Mouse (Mus musculus): ENCODE data around the gene Thada. TPM values are rescaled to one million over a fixed set of nuclear protein-coding genes. Genes with fewer than 3 reads are reported as not detected.
"Not testable (repeated sequence)": the region's sequence is repeated elsewhere in the genome, so short reads cannot be mapped to it uniquely, and the experiment has no call there.

The Thada gene
- total RNA-seq, 2 experiments from 2014 or later = 13.0 to 14.4 TPM

DNA sequence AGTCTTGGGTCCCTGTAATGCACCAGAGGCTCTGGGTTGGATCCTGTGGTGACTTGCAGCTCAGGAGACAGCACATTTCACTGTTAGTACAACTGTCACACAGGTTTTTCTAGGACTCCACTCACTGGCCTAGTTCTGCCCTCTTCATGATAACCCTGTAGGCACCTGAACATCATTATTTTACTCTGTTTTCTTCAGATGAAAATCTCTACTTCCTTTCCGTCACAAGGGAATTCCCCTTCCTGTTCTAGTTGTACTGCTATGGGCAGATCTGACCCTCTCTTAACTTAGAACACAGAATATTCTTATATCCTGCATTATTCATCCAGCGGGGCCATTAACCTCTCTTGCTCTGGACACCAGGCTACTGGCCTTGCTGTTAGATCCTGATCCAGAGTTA is 234.6 kb downstream of the Thada start:
- no peak for DNase-seq (ENCODE audit: low spot score in 2 of 2)

- DNase-seq (ENCODE audit: low spot score in 2 of 2) = no peak
Observed at GRCm38 (mm10) chr17:84228223-84228622, 237.8 kb downstream of the Thada start.

DNA sequence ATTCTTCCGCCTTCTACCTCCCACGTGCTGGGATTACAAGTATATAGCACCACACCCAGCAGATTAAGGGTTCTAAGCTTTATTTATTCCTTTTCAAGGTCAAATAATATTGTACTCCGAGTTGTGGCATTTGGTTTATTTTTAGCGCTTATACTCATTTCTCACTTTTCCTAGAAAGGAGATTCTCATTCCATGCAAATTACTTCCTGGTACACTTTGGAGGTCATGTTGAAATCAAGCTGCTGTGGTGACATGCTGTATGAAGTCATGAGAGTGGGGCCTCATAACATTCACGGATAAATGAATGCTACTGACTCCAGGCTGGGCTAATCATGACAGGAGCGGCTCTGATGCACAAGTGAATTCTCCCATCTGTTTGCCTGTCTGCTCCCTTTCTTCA is 239.3 kb downstream of the Thada start:
- no peak for DNase-seq (ENCODE audit: low spot score in 2 of 2)

- no peak for DNase-seq (ENCODE audit: low spot score in 2 of 2)
Observed at GRCm38 (mm10) chr17:84226231-84226630, 239.8 kb downstream of the Thada start.

DNA sequence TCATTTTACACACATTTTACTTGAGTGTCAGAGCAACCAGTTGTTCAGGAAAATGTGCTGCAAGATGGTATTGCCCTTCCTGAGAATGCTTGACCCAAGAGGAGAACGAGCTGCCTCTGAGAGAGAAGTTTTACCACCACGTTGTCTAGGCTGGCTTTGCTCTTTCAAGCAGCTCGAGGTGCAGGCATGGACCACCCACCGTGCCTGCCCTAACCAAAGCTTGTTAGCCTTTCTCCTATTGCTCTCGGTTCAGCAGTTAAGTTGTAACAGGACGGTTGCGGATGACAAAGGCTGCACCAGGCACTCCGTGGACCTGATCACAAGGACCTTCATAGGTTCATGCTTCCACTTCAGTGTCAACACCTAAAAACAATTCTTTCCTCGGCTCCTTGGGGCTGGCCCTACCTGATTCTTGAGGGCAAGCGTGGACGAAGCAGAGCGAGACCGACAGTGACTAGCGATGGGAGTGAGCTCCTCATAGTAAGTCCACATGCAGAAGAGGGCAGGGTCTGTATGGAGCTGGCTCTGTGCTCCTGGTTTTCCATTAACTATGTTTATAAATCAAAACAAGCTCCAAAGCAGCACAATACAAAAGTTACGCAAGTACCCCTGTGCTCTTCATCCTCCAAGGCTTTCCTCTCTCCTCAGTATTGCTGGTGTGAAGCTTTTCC is 241.7 kb downstream of the Thada start:
- no peak for DNase-seq (ENCODE audit: low spot score in 2 of 2)

GRCm38 (mm10) chr17:84218841-84219240 is 247.2 kb downstream of the Thada start:
- not testable (repeated sequence) for DNase-seq (ENCODE audit: low spot score in 2 of 2)

- no peak for DNase-seq (ENCODE audit: low spot score in 2 of 2)
Observed at GRCm38 (mm10) chr17:84217696-84218095, 248.3 kb downstream of the Thada start.

GRCm38 (mm10) chr17:84215264-84215960 is 250.6 kb downstream of the Thada start:
- no peak for DNase-seq (ENCODE audit: low spot score in 2 of 2)

GRCm38 (mm10) chr17:84213464-84213863 is 252.5 kb downstream of the Thada start:
- DNase-seq (ENCODE audit: low spot score in 2 of 2) = no peak

GRCm38 (mm10) chr17:84207611-84208010 is 258.4 kb downstream of the Thada start:
- no peak for DNase-seq (ENCODE audit: low spot score in 2 of 2)

DNA sequence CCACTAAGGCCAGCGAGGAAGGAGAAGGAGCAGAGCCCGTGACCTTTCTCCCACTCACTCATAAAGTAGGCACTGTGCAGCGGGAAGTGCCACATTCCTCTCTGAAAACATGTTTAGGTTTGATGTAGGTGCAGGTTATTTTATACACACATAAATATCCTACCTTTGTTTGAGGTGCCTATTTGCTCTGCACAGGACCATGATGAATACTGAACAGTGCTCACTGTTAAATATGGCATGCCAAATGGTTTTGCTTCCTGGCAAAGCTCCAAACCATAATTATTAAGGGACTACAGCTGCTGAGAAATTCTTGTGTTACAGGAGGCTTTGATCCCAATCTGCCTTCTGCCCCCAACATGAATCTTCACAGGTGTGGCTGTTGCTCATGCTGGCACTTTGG is 259.8 kb downstream of the Thada start:
- DNase-seq (ENCODE audit: low spot score in 2 of 2) = no peak

DNA sequence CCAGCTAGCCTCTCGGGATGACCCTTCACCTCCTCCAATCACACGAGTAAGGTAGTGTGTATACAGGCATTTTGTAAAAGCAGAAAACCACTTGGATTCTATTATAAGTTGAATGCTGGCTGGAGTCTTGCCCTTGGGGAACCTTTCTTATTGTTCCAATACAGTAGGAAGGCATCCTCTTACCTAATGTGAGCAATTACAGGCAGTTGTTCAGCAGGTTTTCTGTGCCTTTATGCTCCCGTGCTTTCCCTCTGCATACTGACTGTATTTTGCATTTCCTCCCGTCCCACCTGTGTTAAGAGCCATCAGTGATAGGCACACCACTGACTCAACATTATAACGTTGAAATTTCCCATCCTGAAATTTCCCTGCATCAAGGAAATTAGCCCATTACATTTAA is 261.0 kb downstream of the Thada start:
- no peak for DNase-seq (ENCODE audit: low spot score in 2 of 2)

- no peak for DNase-seq (ENCODE audit: low spot score in 2 of 2)
Observed at GRCm38 (mm10) chr17:84203340-84203739, 262.7 kb downstream of the Thada start.

- no peak for DNase-seq (ENCODE audit: low spot score in 2 of 2)
Observed at GRCm38 (mm10) chr17:84201183-84201582, 264.8 kb downstream of the Thada start.

GRCm38 (mm10) chr17:84197912-84198344 is 268.1 kb downstream of the Thada start:
- DNase-seq (ENCODE audit: low spot score in 2 of 2) = no peak

DNA sequence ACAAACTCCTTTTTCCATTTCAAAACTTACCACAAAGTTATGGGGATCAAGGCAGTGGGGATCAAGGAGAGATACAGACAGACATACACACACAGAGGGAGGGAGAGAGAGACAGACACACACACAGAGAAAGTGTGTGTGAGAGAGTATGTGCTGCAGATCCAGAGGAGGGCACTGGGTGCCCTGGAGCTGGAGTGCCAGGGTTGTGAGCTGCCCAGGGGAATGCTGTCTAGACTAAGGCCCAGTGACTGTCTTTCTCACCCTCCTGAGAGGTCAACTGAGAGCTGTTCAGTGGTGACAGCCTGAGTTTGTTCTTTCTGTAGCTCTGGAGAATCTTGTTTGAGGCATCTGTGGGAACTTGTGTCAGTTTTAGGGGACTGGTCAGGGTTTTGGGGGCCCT is 269.7 kb downstream of the Thada start:
- DNase-seq (ENCODE audit: low spot score in 2 of 2) = no peak

- DNase-seq (ENCODE audit: low spot score in 2 of 2) = no peak
Observed at GRCm38 (mm10) chr17:84195835-84196234, 270.2 kb downstream of the Thada start.

DNA sequence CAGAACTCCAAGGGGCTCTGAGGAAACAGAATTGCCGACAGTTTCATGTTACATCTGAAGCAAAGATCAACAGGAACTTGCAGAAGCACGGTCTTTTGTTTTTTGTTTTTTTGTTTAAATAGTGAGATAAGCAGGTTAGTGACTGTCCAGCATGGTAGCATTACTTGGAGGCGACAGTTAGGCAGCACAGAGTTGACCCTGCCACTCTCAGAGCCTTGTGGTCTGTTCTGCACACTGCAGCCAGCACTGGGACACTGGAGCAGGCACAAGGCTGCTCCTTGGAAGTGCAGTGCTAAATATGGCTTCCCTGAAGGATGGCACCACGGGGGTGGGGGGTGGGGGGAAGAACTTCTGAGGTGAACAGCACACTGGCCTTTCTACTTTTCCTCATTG is 271.0 kb downstream of the Thada start:
- DNase-seq (ENCODE audit: low spot score in 2 of 2) = no peak

GRCm38 (mm10) chr17:84194282-84195002 is 271.6 kb downstream of the Thada start:
- no peak for DNase-seq (ENCODE audit: low spot score in 2 of 2)

DNA sequence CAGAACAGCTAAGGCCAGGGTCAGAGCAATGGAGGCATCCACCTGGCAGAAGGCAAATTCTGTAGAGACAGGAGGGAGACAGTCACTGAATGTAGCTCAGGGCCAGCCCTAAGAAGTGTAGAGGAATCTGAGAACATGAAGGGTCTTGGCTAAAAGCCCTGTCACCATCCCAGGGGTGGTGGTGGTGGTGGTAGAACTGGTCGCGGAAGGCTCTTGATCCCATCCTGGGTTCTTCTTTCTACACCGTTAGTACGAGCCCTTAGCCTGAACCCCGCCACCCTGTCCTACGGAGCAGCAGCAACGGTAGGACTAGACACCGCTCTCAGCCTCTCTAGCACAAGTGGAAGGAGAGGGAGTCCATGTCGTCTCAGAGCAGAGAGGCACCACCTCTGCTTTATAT is 272.6 kb downstream of the Thada start:
- no peak for DNase-seq (ENCODE audit: low spot score in 2 of 2)

- no peak for DNase-seq (ENCODE audit: low spot score in 2 of 2)
Observed at GRCm38 (mm10) chr17:84191946-84192345, 274.1 kb downstream of the Thada start.

GRCm38 (mm10) chr17:84190885-84191284 is 275.1 kb downstream of the Thada start:
- DNase-seq (ENCODE audit: low spot score in 2 of 2) = peak; percentile 76 to 79

Measured in layer of hippocampus, postnatal 14 days (tissue).